Mouse (Mus musculus) small intestine, adult 2 months (tissue): ENCODE results near the gene Dnm1.

Experiments used
- CTCF ChIP-seq: fragments of 200-500 bp; IDR thresholded peaks from 2 replicates; pipeline ENCODE4 v1.5.1; 2012; ENCODE audit warnings: low read depth, mild to moderate bottlenecking, control low read depth, inconsistent platforms, low read length, moderate library complexity, mixed read lengths; ENCODE audit not compliant: insufficient replicate concordance, insufficient read length; ENCODE audit errors: extremely low read depth
- POLR2A ChIP-seq: fragments of 200-500 bp; IDR thresholded peaks from 2 replicates; pipeline ENCODE4 v1.6.1; 2012; ENCODE audit warnings: low read depth, mild to moderate bottlenecking, control low read depth, inconsistent platforms, low read length, moderate library complexity

GRCm38 (mm10) chr2:32324322-32324721 is 28.8 kb downstream of the Dnm1 start:
- TF ChIP-seq POLR2A (no peak), CTCF (no peak)
